Mouse (Mus musculus) heart, embryonic 11.5 days (tissue): Measurements from ENCODE around the gene Zfp955b. TPM values are rescaled to one million over a fixed set of nuclear protein-coding genes. Genes with fewer than 3 reads are reported as not detected.
"Not testable (repeated sequence)": the region's sequence is repeated elsewhere in the genome, so short reads cannot be mapped to it uniquely, and the experiment has no call there.

ENCODE experiments used
- ATAC-seq: fragments of 200-750 bp; cut with Nextera tagmentation; replicated peaks from 2 replicates; pipeline ENCODE4 v1.8.0; 2017; ENCODE audit warnings: moderate library complexity; ENCODE audit not compliant: insufficient number of reproducible peaks, low FRiP score, low TSS enrichment
- H3K27ac ChIP-seq: fragments of 300-500 bp; sonication (generic); 2 replicates; pipeline ENCODE4 v1.5.1; 2014; ENCODE audit warnings: mild to moderate bottlenecking, low read depth, low read length
- H3K27me3 ChIP-seq: fragments of 300-500 bp; sonication (generic); 2 replicates; pipeline ENCODE4 v1.6.1; 2014; ENCODE audit warnings: mild to moderate bottlenecking, low read length, mixed read lengths; ENCODE audit not compliant: control insufficient read depth, insufficient read depth
- H3K36me3 ChIP-seq: fragments of 300-500 bp; sonication (generic); 2 replicates; pipeline ENCODE4 v1.6.1; 2014; ENCODE audit warnings: mild to moderate bottlenecking, low read length, moderate library complexity, mixed read lengths; ENCODE audit not compliant: control insufficient read depth, insufficient read depth
- H3K4me1 ChIP-seq: fragments of 300-500 bp; sonication (generic); 2 replicates; pipeline ENCODE4 v1.6.1; 2014; ENCODE audit warnings: low read length; ENCODE audit not compliant: control insufficient read depth, insufficient read depth
- H3K4me2 ChIP-seq: fragments of 300-500 bp; sonication (generic); 2 replicates; pipeline ENCODE4 v1.6.1; 2014; ENCODE audit warnings: mild to moderate bottlenecking, moderate library complexity
- H3K4me3 ChIP-seq: fragments of 300-500 bp; sonication (generic); 2 replicates; pipeline ENCODE4 v1.5.1; 2014; ENCODE audit warnings: low read depth, low read length
- H3K9ac ChIP-seq: fragments of 300-500 bp; sonication (generic); 2 replicates; pipeline ENCODE4 v1.6.1; 2014; ENCODE audit warnings: mild to moderate bottlenecking, low read depth, low read length, moderate library complexity
- H3K9me3 ChIP-seq: fragments of 300-500 bp; sonication (generic); replicated peaks from 2 replicates; pipeline ENCODE4 v1.6.1; 2016; ENCODE audit warnings: low read length; ENCODE audit not compliant: control insufficient read depth
- WGBS: fragments of 180-500 bp; shearing (Covaris S2); extraction: QIAGEN DNeasy Blood & Tissue Kit; methylation state at CpG from one replicate; pipeline ENCODE4 v1.1.7; 2014; ENCODE audit not compliant: insufficient replicate concordance; 5-methylcytosine and 5-hydroxymethylcytosine counted together
- polyA plus RNA-seq: library from polyadenylated mRNA; unstranded; fragments of >200 nt; fragmentation: Nextera tagmentation; extraction: Ambion mirVana; gene quantifications from 2 replicates; pipeline ENCODE4 v1.2.1, GENCODE M21; 2014

Zfp955b gene
- polyA plus RNA-seq, result 6.1 and 6.8 TPM in 2 replicates

DNA sequence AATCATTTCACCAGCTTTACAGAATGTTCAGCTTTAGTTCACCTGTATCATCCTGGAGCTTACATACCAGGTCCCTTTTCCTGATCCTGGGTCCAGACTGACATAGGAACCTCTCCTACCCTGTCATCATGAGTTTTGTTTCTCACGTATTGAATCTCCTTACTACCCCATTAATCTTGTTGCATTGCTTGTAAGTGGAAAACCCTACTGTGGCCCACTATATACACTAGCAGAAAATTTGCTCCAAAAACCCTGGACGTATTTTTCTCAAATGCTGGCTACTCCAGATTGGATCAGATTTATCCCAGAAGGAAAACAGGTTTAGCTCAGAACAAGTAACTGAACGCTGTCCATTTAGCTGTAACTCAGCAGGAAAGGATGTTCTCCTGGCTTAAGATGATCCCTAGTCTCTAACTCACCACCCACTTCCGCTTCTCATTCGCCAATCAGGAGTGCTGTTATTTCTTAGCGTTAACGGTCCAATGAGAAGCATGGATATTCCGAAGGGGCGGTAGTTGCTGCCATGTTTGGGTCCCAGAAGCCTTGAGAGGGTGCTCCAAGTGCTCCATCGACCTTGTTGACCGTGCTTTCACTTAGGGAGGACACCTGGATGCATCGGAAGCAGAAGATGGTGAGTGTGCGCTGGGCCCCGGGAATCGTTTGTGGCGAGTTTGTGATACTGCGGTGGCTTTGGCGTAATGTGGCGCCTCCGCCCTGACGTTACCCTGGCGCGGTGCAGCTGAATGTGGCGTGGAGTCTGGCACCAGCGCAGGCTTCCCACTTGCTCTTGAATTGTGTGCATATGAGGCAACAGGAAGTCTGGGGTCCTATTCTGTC, at the start of gene Zfp955b:
TSS of gene Zfp955b (plus strand) at position 506 of the 837 bp plus-strand sequence.
- H3K9me3 ChIP-seq, H3K27ac ChIP-seq, H3K27me3 ChIP-seq, H3K4me3 ChIP-seq, H3K9ac ChIP-seq, H3K36me3 ChIP-seq, H3K4me1 ChIP-seq: not testable (repeated sequence)
- H3K4me2 ChIP-seq, result peak within 1 kb of the TSS; percentile 19; the same call in 1 of the 2 replicates
- WGBS, result no CpG with 5 or more reads among the region's 25 CpGs
- ATAC-seq, result peak; percentile 95

DNA sequence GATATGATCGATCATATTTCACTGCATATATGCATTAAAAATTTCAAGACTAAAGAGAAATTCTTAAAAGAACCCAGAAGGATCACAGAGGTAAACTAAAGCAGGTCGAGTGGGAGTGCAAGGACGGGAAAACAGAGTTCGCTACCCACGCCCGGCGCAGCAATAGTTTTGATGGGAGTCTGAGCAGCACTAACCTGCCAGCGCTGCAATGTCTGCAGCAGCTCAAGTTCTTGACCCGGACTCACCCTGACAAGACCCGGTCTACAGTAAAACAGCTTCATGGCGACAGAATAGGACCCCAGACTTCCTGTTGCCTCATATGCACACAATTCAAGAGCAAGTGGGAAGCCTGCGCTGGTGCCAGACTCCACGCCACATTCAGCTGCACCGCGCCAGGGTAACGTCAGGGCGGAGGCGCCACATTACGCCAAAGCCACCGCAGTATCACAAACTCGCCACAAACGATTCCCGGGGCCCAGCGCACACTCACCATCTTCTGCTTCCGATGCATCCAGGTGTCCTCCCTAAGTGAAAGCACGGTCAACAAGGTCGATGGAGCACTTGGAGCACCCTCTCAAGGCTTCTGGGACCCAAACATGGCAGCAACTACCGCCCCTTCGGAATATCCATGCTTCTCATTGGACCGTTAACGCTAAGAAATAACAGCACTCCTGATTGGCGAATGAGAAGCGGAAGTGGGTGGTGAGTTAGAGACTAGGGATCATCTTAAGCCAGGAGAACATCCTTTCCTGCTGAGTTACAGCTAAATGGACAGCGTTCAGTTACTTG, 34.6 kb upstream of the Zfp955b start, which contains the start of gene Zfp955a:
TSS of gene Zfp955a (minus strand) at position 616 of the 789 bp plus-strand sequence.
- H3K4me3 ChIP-seq, H3K9me3 ChIP-seq, H3K4me1 ChIP-seq, H3K36me3 ChIP-seq, H3K27ac ChIP-seq, H3K27me3 ChIP-seq, H3K9ac ChIP-seq, H3K4me2 ChIP-seq: not testable (repeated sequence)
- ATAC-seq, result peak; percentile 93
- 27% methylated on average over 1 of the region's 34 CpGs for WGBS

DNA sequence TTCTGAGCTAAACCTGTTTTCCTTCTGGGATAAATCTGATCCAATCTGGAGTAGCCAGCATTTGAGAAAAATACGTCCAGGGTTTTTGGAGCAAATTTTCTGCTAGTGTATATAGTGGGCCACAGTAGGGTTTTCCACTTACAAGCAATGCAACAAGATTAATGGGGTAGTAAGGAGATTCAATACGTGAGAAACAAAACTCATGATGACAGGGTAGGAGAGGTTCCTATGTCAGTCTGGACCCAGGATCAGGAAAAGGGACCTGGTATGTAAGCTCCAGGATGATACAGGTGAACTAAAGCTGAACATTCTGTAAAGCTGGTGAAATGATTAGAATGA, 34.1 kb upstream of the Zfp955b start:
- not testable (repeated sequence) for H3K9ac ChIP-seq, H3K27me3 ChIP-seq, H3K27ac ChIP-seq, H3K4me3 ChIP-seq, H3K9me3 ChIP-seq, H3K4me2 ChIP-seq, H3K4me1 ChIP-seq, H3K36me3 ChIP-seq
- WGBS, result no CpG with 5 or more reads among the region's 2 CpGs
- 0 out of 2 replicates have a peak, but pooled peaks have one; percentile 12 for ATAC-seq

DNA sequence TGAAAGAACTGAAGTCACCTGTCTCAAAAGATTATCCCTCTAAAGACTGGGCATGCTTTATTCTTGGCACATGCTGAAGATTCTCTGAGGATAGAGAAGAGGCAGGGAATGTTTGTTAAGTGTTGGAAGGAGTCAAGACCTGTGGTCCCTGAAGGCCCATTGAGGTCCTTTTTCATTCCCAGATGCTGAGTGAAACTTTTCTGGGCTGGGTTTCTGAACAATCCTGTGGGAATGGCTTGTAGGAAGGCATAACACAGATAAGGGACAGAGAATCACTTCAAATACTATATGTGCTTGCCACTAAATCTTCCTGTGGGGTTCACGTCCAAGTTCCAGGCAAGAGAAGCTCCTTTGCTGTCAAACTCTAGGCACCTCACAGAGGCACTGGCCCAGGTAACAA, 25.0 kb upstream of the Zfp955b start, which contains the start of gene Olfr63:
TSS of gene Olfr63 (plus strand) at position 301 of the 400 bp plus-strand sequence.
- Histone ChIP-seq H3K27ac (no peak within 1 kb of the TSS), H3K4me3 (no peak within 1 kb of the TSS), H3K36me3 (no peaks in the 10 kb centered on the region), H3K9ac (no peak within 1 kb of the TSS), H3K27me3 (peaks cover 3% of the 10 kb centered on the region), H3K9me3 (no peaks in the 10 kb centered on the region), H3K4me1 (no peaks in the 10 kb centered on the region), H3K4me2 (no peak within 1 kb of the TSS)
- no peak for ATAC-seq
- 65% methylated on average over 1 of the region's 1 CpGs for WGBS

DNA sequence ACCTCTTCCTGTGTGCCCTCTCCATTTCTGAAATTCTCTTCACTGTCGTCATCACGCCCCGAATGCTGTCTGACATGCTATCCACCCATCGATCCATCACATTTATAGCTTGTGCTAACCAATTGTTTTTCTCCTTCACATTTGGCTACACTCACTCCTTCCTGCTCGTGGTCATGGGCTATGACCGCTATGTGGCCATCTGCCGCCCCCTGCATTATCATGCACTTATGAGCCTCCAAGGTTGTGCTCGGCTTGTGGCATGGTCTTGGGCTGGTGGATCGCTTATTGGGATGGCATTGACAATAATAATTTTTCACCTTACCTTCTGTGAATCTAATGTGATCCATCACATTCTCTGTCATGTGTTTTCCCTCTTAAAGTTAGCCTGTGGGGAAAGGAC, 20.4 kb upstream of the Zfp955b start:
- no peak overlapping the region for H3K4me3 ChIP-seq
- no peak overlapping the region for H3K27ac ChIP-seq
- no peaks in the 10 kb centered on the region for H3K9me3 ChIP-seq
- no peak for ATAC-seq
- no peak overlapping the region for H3K9ac ChIP-seq
- peaks cover 3% of the 10 kb centered on the region for H3K27me3 ChIP-seq
- no peaks in the 10 kb centered on the region for H3K36me3 ChIP-seq
- no peaks in the 10 kb centered on the region for H3K4me1 ChIP-seq
- no peak overlapping the region for H3K4me2 ChIP-seq
- 78% methylated on average over 9 of the region's 9 CpGs for WGBS

DNA sequence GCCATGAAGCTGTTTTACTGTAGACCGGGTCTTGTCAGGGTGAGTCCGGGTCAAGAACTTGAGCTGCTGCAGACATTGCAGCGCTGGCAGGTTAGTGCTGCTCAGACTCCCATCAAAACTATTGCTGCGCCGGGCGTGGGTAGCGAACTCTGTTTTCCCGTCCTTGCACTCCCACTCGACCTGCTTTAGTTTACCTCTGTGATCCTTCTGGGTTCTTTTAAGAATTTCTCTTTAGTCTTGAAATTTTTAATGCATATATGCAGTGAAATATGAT, 469 bp downstream of the Zfp955b start:
- H3K9me3 ChIP-seq, H3K36me3 ChIP-seq, H3K27ac ChIP-seq, H3K4me1 ChIP-seq, H3K4me3 ChIP-seq, H3K9ac ChIP-seq, H3K4me2 ChIP-seq, H3K27me3 ChIP-seq: not testable (repeated sequence)
- ATAC-seq, result peak; percentile 61
- WGBS, result no CpG with 5 or more reads among the region's 9 CpGs

DNA sequence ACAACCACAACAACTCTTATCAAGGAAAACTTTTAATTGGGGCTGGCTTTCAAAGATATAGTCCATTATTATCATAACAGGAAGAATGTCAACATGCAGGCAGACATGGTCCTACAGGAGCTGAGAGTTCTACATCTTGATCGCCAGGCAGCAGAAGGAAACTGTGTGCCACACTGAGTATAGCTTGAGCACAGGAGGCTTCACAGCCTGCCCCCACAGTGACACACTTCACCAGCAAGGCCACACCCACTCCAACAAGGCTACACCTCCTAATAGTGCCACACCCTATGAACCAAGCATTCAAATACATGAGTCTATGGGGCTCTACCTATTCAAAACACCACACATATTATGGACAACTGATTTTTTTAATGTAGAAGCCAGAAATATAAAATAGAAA, 63.6 kb downstream of the Zfp955b start:
- Histone ChIP-seq H3K27me3 (no peaks in the 10 kb centered on the region), H3K36me3 (no peaks in the 10 kb centered on the region), H3K4me1 (no peaks in the 10 kb centered on the region), H3K27ac (no peak overlapping the region), H3K9ac (no peak overlapping the region), H3K9me3 (0 out of 2 replicates have a peak, but pooled peaks cover 2% of the 10 kb centered on the region), H3K4me3 (no peak overlapping the region), H3K4me2 (no peak overlapping the region)
- ATAC-seq, result no peak
- 96% methylated on average over 1 of the region's 1 CpGs for WGBS
